Mouse (Mus musculus): ENCODE results near the gene Arhgap30.

GRCm38 (mm10) chr1:171388376-171389102 is at the start of gene Arhgap30:
- TF ChIP-seq CTCF (IDR thresholded peaks at IDR 0.05; ENCODE audit: low read depth) (no peak), EP300 (IDR thresholded peaks at IDR 0.05; ENCODE audit: low read depth) (no peak)

All from heart, postnatal 0 days (tissue).